Mouse (Mus musculus): ENCODE measurements around the gene Gna15. TPM values are rescaled to one million over a fixed set of nuclear protein-coding genes. Genes with fewer than 3 reads are reported as not detected.

Gna15 gene
- polyA plus RNA-seq, 1 experiment from 2014 or later, result 1.4 TPM

- 66% methylated on average over 28 of the region's 28 CpGs for WGBS
- Histone ChIP-seq H3K27me3 (ENCODE audit: control insufficient read depth, insufficient read depth, low read length) (peaks cover 54% of the 10 kb centered on the region), H3K4me3 (ENCODE audit: low read depth, low read length) (no peak within 1 kb of the TSS), H3K4me1 (ENCODE audit: control insufficient read depth, insufficient read depth, low read length) (no peaks in the 10 kb centered on the region), H3K36me3 (ENCODE audit: control insufficient read depth, insufficient read depth, low read length) (no peaks in the 10 kb centered on the region), H3K9ac (ENCODE audit: low read length) (no peak within 1 kb of the TSS), H3K9me3 (ENCODE audit: control insufficient read depth, low read length) (no peaks in the 10 kb centered on the region), H3K27ac (ENCODE audit: low read depth, low read length) (no peak within 1 kb of the TSS), H3K4me2 (no peak within 1 kb of the TSS)
- no peak for ATAC-seq (ENCODE audit: low FRiP score)
- DNase-seq (ENCODE audit: low spot score, missing footprints), result peak; percentile 65
These were observed 68.7 kb downstream of the Gna15 start, which contains the start of gene Nfic for GRCm38 (mm10) chr10:81455181-81455895. Gene Nfic (minus strand): TSS chr10:81455635.

- Histone ChIP-seq H3K4me3 (ENCODE audit: low read depth, low read length) (no peak overlapping the region), H3K27ac (ENCODE audit: low read depth, low read length) (no peak overlapping the region), H3K4me2 (no peak overlapping the region), H3K9ac (ENCODE audit: low read length) (no peak overlapping the region), H3K4me1 (ENCODE audit: control insufficient read depth, insufficient read depth, low read length) (no peaks in the 10 kb centered on the region), H3K9me3 (ENCODE audit: control insufficient read depth, low read length) (no peaks in the 10 kb centered on the region), H3K27me3 (ENCODE audit: control insufficient read depth, insufficient read depth, low read length) (peaks cover 45% of the 10 kb centered on the region), H3K36me3 (ENCODE audit: control insufficient read depth, insufficient read depth, low read length) (no peaks in the 10 kb centered on the region)
- no peak for ATAC-seq (ENCODE audit: low FRiP score)
- peak; percentile 82 for DNase-seq (ENCODE audit: low spot score, missing footprints)
- 69% methylated on average over 2 of the region's 2 CpGs for WGBS
These were observed 69.9 kb downstream of the Gna15 start for GRCm38 (mm10) chr10:81454106-81454505.

- ATAC-seq (ENCODE audit: low FRiP score) (no peak), DNase-seq (ENCODE audit: low spot score, missing footprints) (peak; percentile 86)
- H3K9me3 ChIP-seq (ENCODE audit: control insufficient read depth, low read length), result no peaks in the 10 kb centered on the region
- peaks cover 41% of the 10 kb centered on the region for H3K27me3 ChIP-seq (ENCODE audit: control insufficient read depth, insufficient read depth, low read length)
- 4% methylated on average over 14 of the region's 14 CpGs for WGBS
- no peak overlapping the region for H3K4me3 ChIP-seq (ENCODE audit: low read depth, low read length)
- no peak overlapping the region for H3K27ac ChIP-seq (ENCODE audit: low read depth, low read length)
- no peak overlapping the region for H3K9ac ChIP-seq (ENCODE audit: low read length)
- H3K36me3 ChIP-seq (ENCODE audit: control insufficient read depth, insufficient read depth, low read length), result no peaks in the 10 kb centered on the region
- no peak overlapping the region for H3K4me2 ChIP-seq
- no peaks in the 10 kb centered on the region for H3K4me1 ChIP-seq (ENCODE audit: control insufficient read depth, insufficient read depth, low read length)
These were observed 71.1 kb downstream of the Gna15 start for GRCm38 (mm10) chr10:81452947-81453288.

Small RNAs within 50 kb of the gene (microRNA-seq; reads per million reads assigned to microRNA genes)
- gene Gm25595, result not detected

Other genes starting within 250 kb of the Gna15 start
- 3.9 and 4.0 TPM in 2 replicates for gene Tjp3, start 232.6 kb downstream of the Gna15 start, polyA plus RNA-seq (2014; fragmentation: Nextera tagmentation; extraction: Ambion mirVana)
- gene Pip5k1c, start 231.3 kb downstream of the Gna15 start, polyA plus RNA-seq (2014; fragmentation: Nextera tagmentation; extraction: Ambion mirVana), result 42.0 and 46.2 TPM in 2 replicates
- 31.9 and 36.8 TPM in 2 replicates for gene Cactin, start 203.1 kb downstream of the Gna15 start, polyA plus RNA-seq (2014; fragmentation: Nextera tagmentation; extraction: Ambion mirVana)
- 2.4 and 2.6 TPM in 2 replicates for gene Tbxa2r, start 195.5 kb downstream of the Gna15 start, polyA plus RNA-seq (2014; fragmentation: Nextera tagmentation; extraction: Ambion mirVana)
- gene Gipc3, start 181.0 kb downstream of the Gna15 start, polyA plus RNA-seq (2014; fragmentation: Nextera tagmentation; extraction: Ambion mirVana), result 0.04 TPM in 1 of 2 replicates, not detected in the other
- 89.1 and 97.7 TPM in 2 replicates for gene Hmg20b, start 173.7 kb downstream of the Gna15 start, polyA plus RNA-seq (2014; fragmentation: Nextera tagmentation; extraction: Ambion mirVana)
- gene Mfsd12, start 166.7 kb downstream of the Gna15 start, polyA plus RNA-seq (2014; fragmentation: Nextera tagmentation; extraction: Ambion mirVana), result 2.8 and 4.4 TPM in 2 replicates
- 0.12 TPM in 1 of 2 replicates, not detected in the other for gene 4930404N11Rik, start 158.4 kb downstream of the Gna15 start, polyA plus RNA-seq (2014; fragmentation: Nextera tagmentation; extraction: Ambion mirVana)
- 94.3 and 104 TPM in 2 replicates for gene Fzr1, start 145.7 kb downstream of the Gna15 start, polyA plus RNA-seq (2014; fragmentation: Nextera tagmentation; extraction: Ambion mirVana)
- 43.3 and 53.7 TPM in 2 replicates for gene Dohh, start 139.8 kb downstream of the Gna15 start, polyA plus RNA-seq (2014; fragmentation: Nextera tagmentation; extraction: Ambion mirVana)
- gene Gm48551, start 139.8 kb downstream of the Gna15 start, polyA plus RNA-seq (2014; fragmentation: Nextera tagmentation; extraction: Ambion mirVana), result 2.7 and 2.9 TPM in 2 replicates
- 0.20 and 0.47 TPM in 2 replicates for gene Gm48552, start 135.2 kb downstream of the Gna15 start, polyA plus RNA-seq (2014; fragmentation: Nextera tagmentation; extraction: Ambion mirVana)
- 2.3 and 2.7 TPM in 2 replicates for gene Smim24, start 131.2 kb downstream of the Gna15 start, polyA plus RNA-seq (2014; fragmentation: Nextera tagmentation; extraction: Ambion mirVana)
- gene Nfic, start 68.6 kb downstream of the Gna15 start, polyA plus RNA-seq (2014; fragmentation: Nextera tagmentation; extraction: Ambion mirVana), result 6.6 and 6.9 TPM in 2 replicates
- 10.0 and 13.1 TPM in 2 replicates for gene Celf5, start 41.5 kb downstream of the Gna15 start, polyA plus RNA-seq (2014; fragmentation: Nextera tagmentation; extraction: Ambion mirVana)
- gene Ncln, start 27.8 kb downstream of the Gna15 start, polyA plus RNA-seq (2014; fragmentation: Nextera tagmentation; extraction: Ambion mirVana), result 40.4 and 44.5 TPM in 2 replicates
- gene S1pr4, start 24.1 kb downstream of the Gna15 start, polyA plus RNA-seq (2014; fragmentation: Nextera tagmentation; extraction: Ambion mirVana), result 0.37 and 0.43 TPM in 2 replicates
- gene Gna11, start 21.0 kb upstream of the Gna15 start, polyA plus RNA-seq (2014; fragmentation: Nextera tagmentation; extraction: Ambion mirVana), result 55.8 and 59.3 TPM in 2 replicates
- gene Aes, start 35.3 kb upstream of the Gna15 start, polyA plus RNA-seq (2014; fragmentation: Nextera tagmentation; extraction: Ambion mirVana), result 306 and 325 TPM in 2 replicates
- 6.0 and 6.2 TPM in 2 replicates for gene Tle2, start 50.3 kb upstream of the Gna15 start, polyA plus RNA-seq (2014; fragmentation: Nextera tagmentation; extraction: Ambion mirVana)
- gene Tle6, start 76.8 kb upstream of the Gna15 start, polyA plus RNA-seq (2014; fragmentation: Nextera tagmentation; extraction: Ambion mirVana), result 4.6 and 6.0 TPM in 2 replicates
- 0.47 and 0.89 TPM in 2 replicates for gene BC025920, start 82.0 kb upstream of the Gna15 start, polyA plus RNA-seq (2014; fragmentation: Nextera tagmentation; extraction: Ambion mirVana)
- 36.6 and 38.9 TPM in 2 replicates for gene Sirt6, start 103.6 kb upstream of the Gna15 start, polyA plus RNA-seq (2014; fragmentation: Nextera tagmentation; extraction: Ambion mirVana)
- 4.2 and 4.6 TPM in 2 replicates for gene Ankrd24, start 104.3 kb upstream of the Gna15 start, polyA plus RNA-seq (2014; fragmentation: Nextera tagmentation; extraction: Ambion mirVana)
- gene Gm10778, start 124.8 kb upstream of the Gna15 start, polyA plus RNA-seq (2014; fragmentation: Nextera tagmentation; extraction: Ambion mirVana), result 6.5 and 6.7 TPM in 2 replicates
- 19.7 and 22.9 TPM in 2 replicates for gene Zfp433, start 180.6 kb upstream of the Gna15 start, polyA plus RNA-seq (2014; fragmentation: Nextera tagmentation; extraction: Ambion mirVana)
- 17.8 and 20.4 TPM in 2 replicates for gene Gm3055, start 246.9 kb upstream of the Gna15 start, polyA plus RNA-seq (2014; fragmentation: Nextera tagmentation; extraction: Ambion mirVana)